Mouse (Mus musculus) ES-Bruce4 (cell line): ENCODE measurements around the gene Tcf7.

Experiments
- CTCF ChIP-seq: IDR thresholded peaks from one replicate; pipeline ENCODE4 v1.8.1; 2011; ENCODE audit warnings: low read depth, low read length
- EP300 ChIP-seq: IDR thresholded peaks from 2 replicates; pipeline ENCODE4 v1.6.1; 2011; ENCODE audit warnings: low read depth, low read length; ENCODE audit not compliant: insufficient read depth
- POLR2A ChIP-seq: IDR thresholded peaks from one replicate; pipeline ENCODE4 v1.8.1; 2011; ENCODE audit warnings: low read length; ENCODE audit not compliant: insufficient read depth

DNA sequence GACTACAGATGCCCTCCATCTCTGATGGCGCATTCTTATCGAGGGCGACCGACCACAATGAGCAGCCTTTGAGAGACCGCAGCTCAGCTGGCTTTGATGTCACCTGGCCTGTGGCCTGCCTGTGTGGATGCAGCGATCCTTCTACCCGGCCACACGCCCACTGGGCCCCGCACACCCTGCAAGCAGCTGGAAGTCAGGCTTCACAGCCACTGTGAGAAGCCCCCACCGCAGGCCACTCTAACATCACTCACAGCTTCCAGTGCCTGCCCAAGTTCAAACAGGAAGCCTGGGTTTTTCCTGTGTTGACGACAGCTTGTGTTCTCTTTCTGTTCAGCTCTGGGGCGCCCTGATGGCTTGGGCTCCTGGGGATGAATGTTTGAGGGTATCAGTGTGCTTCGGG, 35.6 kb upstream of the Tcf7 start:
- TF ChIP-seq CTCF, result no peak
- TF ChIP-seq EP300, result no peak
- TF ChIP-seq POLR2A, result no peak
